Mouse (Mus musculus): Measurements from ENCODE around the gene Nedd4. TPM values are rescaled to one million over a fixed set of nuclear protein-coding genes. Genes with fewer than 3 reads are reported as not detected.

The Nedd4 gene
- polyA plus RNA-seq, 1 experiment: 80.4 TPM

DNA sequence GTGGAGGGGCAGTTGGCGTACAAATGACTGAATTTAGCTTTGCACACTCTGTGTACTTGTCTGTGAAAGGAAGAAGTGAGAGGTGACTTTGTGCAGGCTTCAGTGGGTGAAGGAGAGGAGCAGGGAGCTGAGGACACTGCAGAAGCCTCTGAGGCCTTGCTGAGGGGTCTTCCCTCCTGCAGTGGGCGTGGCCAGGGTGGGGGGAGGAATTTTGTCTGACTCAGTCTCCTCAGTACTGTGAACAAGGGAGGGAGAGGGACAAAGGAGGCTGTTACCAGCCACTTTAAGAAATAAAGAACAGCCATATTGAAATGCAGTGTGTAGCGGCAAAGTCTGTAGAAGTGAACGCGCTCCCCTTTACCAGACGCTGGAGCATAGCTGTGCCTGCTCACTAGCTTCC is 79.1 kb downstream of the Nedd4 start:
- Histone ChIP-seq H3K27me3 (ENCODE audit: control insufficient read depth, insufficient read depth, low read length) (no peaks in the 10 kb centered on the region), H3K36me3 (ENCODE audit: control insufficient read depth, insufficient read depth, low read length) (peaks cover 85% of the 10 kb centered on the region), H3K4me3 (ENCODE audit: control insufficient read depth, insufficient read depth, low read length) (no peak overlapping the region), H3K27ac (ENCODE audit: control insufficient read depth, insufficient read depth, low read length) (no peak overlapping the region), H3K4me1 (replicated peaks; ENCODE audit: control insufficient read depth, insufficient read depth, low read length) (no peaks in the 10 kb centered on the region)
- no peak for DNase-seq
- 99% methylated on average over 6 of the region's 6 CpGs for WGBS
- TF ChIP-seq CTCF (IDR thresholded peaks at IDR 0.05; ENCODE audit: borderline replicate concordance, control insufficient read depth, extremely low read depth, insufficient read depth, low read length, poor library complexity) (no peak), POLR2A (IDR thresholded peaks at IDR 0.05; ENCODE audit: control insufficient read depth, extremely low read depth, insufficient read depth, low read length, poor library complexity) (no peak)

DNA sequence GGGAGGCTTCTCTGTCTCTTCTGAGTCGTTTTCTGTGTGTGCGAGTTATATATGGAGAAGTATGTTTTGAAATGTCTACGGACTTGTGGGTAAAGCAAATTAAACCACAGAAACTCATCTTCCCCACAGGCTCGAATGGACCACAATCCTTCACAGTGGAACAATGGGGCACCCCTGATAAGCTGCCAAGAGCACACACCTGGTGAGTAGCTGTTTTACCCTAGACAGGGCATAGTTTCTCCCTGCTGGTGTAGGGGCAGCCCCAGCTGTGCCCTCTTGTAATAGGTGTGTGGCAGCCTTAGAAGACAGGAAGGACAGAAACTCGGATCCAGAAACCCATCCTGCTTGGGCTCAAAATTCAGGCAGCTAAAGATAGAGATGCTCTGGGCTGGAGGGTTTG is 84.1 kb downstream of the Nedd4 start:
- H3K4me1 ChIP-seq (replicated peaks; ENCODE audit: control insufficient read depth, insufficient read depth, low read length): no peaks in the 10 kb centered on the region
- no peak overlapping the region for H3K4me3 ChIP-seq (ENCODE audit: control insufficient read depth, insufficient read depth, low read length)
- DNase-seq: no peak
- H3K36me3 ChIP-seq (ENCODE audit: control insufficient read depth, insufficient read depth, low read length): peaks cover 56% of the 10 kb centered on the region
- no peak overlapping the region for H3K27ac ChIP-seq (ENCODE audit: control insufficient read depth, insufficient read depth, low read length)
- 33% methylated on average over 5 of the region's 5 CpGs for WGBS
- TF ChIP-seq CTCF (IDR thresholded peaks at IDR 0.05; ENCODE audit: borderline replicate concordance, control insufficient read depth, extremely low read depth, insufficient read depth, low read length, poor library complexity) (no peak), POLR2A (IDR thresholded peaks at IDR 0.05; ENCODE audit: control insufficient read depth, extremely low read depth, insufficient read depth, low read length, poor library complexity) (no peak)
- H3K27me3 ChIP-seq (ENCODE audit: control insufficient read depth, insufficient read depth, low read length): no peaks in the 10 kb centered on the region

DNA sequence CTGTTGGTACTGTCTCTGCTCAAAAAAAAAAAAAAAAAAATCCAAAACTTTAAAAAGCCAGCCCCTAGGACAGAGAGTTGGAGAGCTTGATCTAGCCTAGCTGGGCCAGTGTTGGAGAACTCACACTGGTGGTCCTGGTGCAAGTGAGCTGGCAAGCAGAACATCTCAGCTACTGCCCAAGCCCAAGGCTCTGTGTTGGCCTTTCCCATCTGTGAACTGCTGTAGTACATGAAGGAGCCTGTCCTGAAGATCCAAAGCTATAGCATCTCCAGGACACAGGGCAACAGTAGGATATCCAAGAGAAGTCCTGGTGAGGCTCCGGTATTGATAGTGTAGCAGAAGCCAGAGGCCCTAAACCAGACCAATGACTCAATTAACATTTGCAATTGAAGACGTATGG is 88.1 kb downstream of the Nedd4 start:
- no peak overlapping the region for H3K27ac ChIP-seq (ENCODE audit: control insufficient read depth, insufficient read depth, low read length)
- H3K27me3 ChIP-seq (ENCODE audit: control insufficient read depth, insufficient read depth, low read length): no peaks in the 10 kb centered on the region
- 91% methylated on average over 2 of the region's 2 CpGs for WGBS
- H3K36me3 ChIP-seq (ENCODE audit: control insufficient read depth, insufficient read depth, low read length): peaks cover 27% of the 10 kb centered on the region
- H3K4me3 ChIP-seq (ENCODE audit: control insufficient read depth, insufficient read depth, low read length): no peak overlapping the region
- DNase-seq: no peak
- TF ChIP-seq POLR2A (IDR thresholded peaks at IDR 0.05; ENCODE audit: control insufficient read depth, extremely low read depth, insufficient read depth, low read length, poor library complexity): no peak
- TF ChIP-seq CTCF (IDR thresholded peaks at IDR 0.05; ENCODE audit: borderline replicate concordance, control insufficient read depth, extremely low read depth, insufficient read depth, low read length, poor library complexity): no peak
- H3K4me1 ChIP-seq (replicated peaks; ENCODE audit: control insufficient read depth, insufficient read depth, low read length): no peaks in the 10 kb centered on the region

DNA sequence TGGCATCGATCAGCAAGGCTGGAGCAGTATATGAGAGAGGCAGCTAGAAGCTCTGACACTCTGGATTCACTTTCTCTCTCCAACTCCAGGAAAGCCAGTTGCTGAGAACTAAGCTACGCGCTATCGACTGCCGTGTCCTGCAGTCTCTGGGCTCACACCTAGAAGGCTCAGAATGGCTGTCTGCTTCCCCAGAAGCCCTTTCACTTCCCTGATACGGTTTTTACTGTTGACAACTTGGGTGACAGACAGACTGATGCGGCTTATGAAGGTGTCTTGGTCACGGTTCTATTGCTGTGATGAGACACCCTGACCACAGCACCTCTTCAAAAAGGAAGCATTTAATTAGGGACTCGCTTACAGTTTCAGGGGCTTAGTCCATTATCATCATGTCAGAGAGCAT is 90.5 kb downstream of the Nedd4 start:
- no peak for DNase-seq
- no peak for TF ChIP-seq POLR2A (IDR thresholded peaks at IDR 0.05; ENCODE audit: control insufficient read depth, extremely low read depth, insufficient read depth, low read length, poor library complexity)
- TF ChIP-seq CTCF (IDR thresholded peaks at IDR 0.05; ENCODE audit: borderline replicate concordance, control insufficient read depth, extremely low read depth, insufficient read depth, low read length, poor library complexity): no peak
- Histone ChIP-seq H3K27ac (ENCODE audit: control insufficient read depth, insufficient read depth, low read length) (no peak overlapping the region), H3K4me1 (replicated peaks; ENCODE audit: control insufficient read depth, insufficient read depth, low read length) (no peaks in the 10 kb centered on the region), H3K36me3 (ENCODE audit: control insufficient read depth, insufficient read depth, low read length) (peaks cover 5% of the 10 kb centered on the region; the same call in 1 of the 2 replicates), H3K4me3 (ENCODE audit: control insufficient read depth, insufficient read depth, low read length) (no peak overlapping the region), H3K27me3 (ENCODE audit: control insufficient read depth, insufficient read depth, low read length) (no peaks in the 10 kb centered on the region)
- WGBS: 66% methylated on average over 9 of the region's 9 CpGs

DNA sequence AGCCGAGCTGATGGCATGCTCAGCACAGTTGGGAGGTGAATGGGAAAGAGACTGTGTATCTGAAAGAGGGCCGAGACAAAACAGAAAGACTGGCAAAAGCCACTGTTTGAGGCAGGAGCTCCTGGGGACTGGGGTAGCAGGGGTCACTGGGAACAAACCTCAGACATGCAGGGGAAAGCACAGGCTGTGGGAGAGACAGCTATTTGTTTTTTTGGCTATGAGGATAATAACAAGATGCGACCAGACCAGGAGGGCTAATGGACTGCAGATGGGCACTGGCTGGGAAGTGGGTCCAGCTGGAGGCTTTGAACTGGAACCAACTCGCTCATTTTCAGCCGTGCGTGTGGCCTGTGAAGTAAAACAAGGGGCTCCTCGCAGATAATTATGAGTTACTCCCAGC is 91.6 kb downstream of the Nedd4 start:
- 82% methylated on average over 7 of the region's 7 CpGs for WGBS
- no peak for TF ChIP-seq POLR2A (IDR thresholded peaks at IDR 0.05; ENCODE audit: control insufficient read depth, extremely low read depth, insufficient read depth, low read length, poor library complexity)
- Histone ChIP-seq H3K36me3 (ENCODE audit: control insufficient read depth, insufficient read depth, low read length) (no peaks in the 10 kb centered on the region), H3K27me3 (ENCODE audit: control insufficient read depth, insufficient read depth, low read length) (no peaks in the 10 kb centered on the region), H3K4me3 (ENCODE audit: control insufficient read depth, insufficient read depth, low read length) (no peak overlapping the region), H3K27ac (ENCODE audit: control insufficient read depth, insufficient read depth, low read length) (no peak overlapping the region), H3K4me1 (replicated peaks; ENCODE audit: control insufficient read depth, insufficient read depth, low read length) (no peaks in the 10 kb centered on the region)
- no peak for DNase-seq

DNA sequence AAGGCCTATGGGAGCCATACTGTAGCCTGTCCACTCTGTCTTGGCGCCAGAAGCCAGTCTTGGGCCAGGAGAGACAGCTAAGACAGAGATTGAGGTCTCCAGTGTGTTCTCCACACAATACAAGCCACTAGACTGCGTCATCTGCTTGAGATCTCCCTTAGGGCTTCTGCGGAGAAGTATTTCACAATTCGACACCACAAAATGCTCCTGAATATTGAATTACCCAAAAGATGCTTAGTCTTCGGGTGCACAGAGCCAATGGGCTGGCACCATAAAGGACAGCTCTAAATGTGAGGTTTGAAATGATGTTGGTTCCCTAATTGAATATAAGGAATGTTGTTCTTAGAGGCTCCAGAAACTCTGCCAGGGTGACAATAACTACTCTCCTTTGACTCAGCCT is 95.0 kb downstream of the Nedd4 start:
- Histone ChIP-seq H3K4me1 (replicated peaks; ENCODE audit: control insufficient read depth, insufficient read depth, low read length) (no peaks in the 10 kb centered on the region), H3K4me3 (ENCODE audit: control insufficient read depth, insufficient read depth, low read length) (no peak overlapping the region), H3K36me3 (ENCODE audit: control insufficient read depth, insufficient read depth, low read length) (no peaks in the 10 kb centered on the region), H3K27me3 (ENCODE audit: control insufficient read depth, insufficient read depth, low read length) (no peaks in the 10 kb centered on the region), H3K27ac (ENCODE audit: control insufficient read depth, insufficient read depth, low read length) (no peak overlapping the region)
- no peak for TF ChIP-seq CTCF (IDR thresholded peaks at IDR 0.05; ENCODE audit: borderline replicate concordance, control insufficient read depth, extremely low read depth, insufficient read depth, low read length, poor library complexity)
- TF ChIP-seq POLR2A (IDR thresholded peaks at IDR 0.05; ENCODE audit: control insufficient read depth, extremely low read depth, insufficient read depth, low read length, poor library complexity): no peak
- DNase-seq: no peak
- 93% methylated on average over 5 of the region's 5 CpGs for WGBS

DNA sequence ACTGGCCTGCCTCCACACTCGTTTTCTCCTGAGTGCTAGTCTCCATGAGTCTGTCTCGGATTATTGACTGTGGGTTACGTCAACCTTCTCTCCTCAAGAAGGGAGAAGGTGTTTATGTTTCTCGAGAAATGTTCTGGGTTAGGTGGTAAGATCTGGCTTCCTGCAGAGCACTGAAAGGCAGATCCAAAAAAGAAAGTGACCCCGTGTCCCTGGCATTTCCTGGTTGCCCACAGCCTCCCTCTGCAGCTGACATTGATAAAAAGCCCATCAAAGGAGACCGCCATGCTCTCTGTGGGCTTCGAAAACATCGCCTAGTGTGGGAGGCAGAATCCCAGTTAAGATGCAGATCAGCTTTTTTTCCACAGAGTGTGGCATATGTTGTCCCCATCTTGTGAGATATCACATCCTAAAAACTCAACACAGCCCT is 96.6 kb downstream of the Nedd4 start:
- H3K4me3 ChIP-seq (ENCODE audit: control insufficient read depth, insufficient read depth, low read length): no peak overlapping the region
- WGBS: 54% methylated on average over 8 of the region's 8 CpGs

More for the DNA sequence above, 96.6 kb downstream of the Nedd4 start:
- no peaks in the 10 kb centered on the region for H3K36me3 ChIP-seq (ENCODE audit: control insufficient read depth, insufficient read depth, low read length)
- no peaks in the 10 kb centered on the region for H3K27me3 ChIP-seq (ENCODE audit: control insufficient read depth, insufficient read depth, low read length)
- H3K27ac ChIP-seq (ENCODE audit: control insufficient read depth, insufficient read depth, low read length): no peak overlapping the region
- no peaks in the 10 kb centered on the region for H3K4me1 ChIP-seq (replicated peaks; ENCODE audit: control insufficient read depth, insufficient read depth, low read length)
- no peak for DNase-seq
- no peak for TF ChIP-seq POLR2A (IDR thresholded peaks at IDR 0.05; ENCODE audit: control insufficient read depth, extremely low read depth, insufficient read depth, low read length, poor library complexity)
- TF ChIP-seq CTCF (IDR thresholded peaks at IDR 0.05; ENCODE audit: borderline replicate concordance, control insufficient read depth, extremely low read depth, insufficient read depth, low read length, poor library complexity): no peak
